Mouse (Mus musculus): Measurements from ENCODE around the gene Ubqlnl. TPM values are rescaled to one million over a fixed set of nuclear protein-coding genes. Genes with fewer than 3 reads are reported as not detected.

The Ubqlnl gene
- not detected for polyA plus RNA-seq (2017; shearing (Covaris generic))

DNA sequence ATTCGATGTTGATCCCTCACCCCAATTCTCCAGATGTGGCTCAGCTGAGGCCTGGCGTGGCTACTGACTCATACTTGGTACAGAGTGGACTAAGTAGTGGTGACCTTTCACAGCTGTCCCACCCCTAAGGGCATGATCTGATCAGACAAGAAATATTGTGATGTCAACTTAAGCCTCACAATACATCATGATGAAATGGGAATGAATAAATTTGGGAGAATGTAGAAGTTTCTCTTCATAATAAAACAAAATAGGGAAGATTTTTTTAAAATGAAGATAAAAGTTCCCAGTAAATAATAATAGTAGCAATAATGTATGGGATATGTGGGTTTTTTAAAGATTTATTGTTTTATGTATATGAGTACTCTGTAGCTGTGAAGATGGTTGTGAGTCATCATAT, at the start of gene Ubqlnl:
Ubqlnl (minus strand) TSS at position 101 of the 400 bp plus-strand sequence.
- no peak for ATAC-seq

- ATAC-seq, result peak; percentile 86
Measured at GRCm38 (mm10) chr7:104199822-104200221, 49.5 kb upstream of the Ubqlnl start.

GRCm38 (mm10) chr7:104195885-104196284, 45.5 kb upstream of the Ubqlnl start, which contains the start of gene Olfr649:
Gene Olfr649, minus strand, starts transcription at chr7:104195985.
- ATAC-seq, result no peak

DNA sequence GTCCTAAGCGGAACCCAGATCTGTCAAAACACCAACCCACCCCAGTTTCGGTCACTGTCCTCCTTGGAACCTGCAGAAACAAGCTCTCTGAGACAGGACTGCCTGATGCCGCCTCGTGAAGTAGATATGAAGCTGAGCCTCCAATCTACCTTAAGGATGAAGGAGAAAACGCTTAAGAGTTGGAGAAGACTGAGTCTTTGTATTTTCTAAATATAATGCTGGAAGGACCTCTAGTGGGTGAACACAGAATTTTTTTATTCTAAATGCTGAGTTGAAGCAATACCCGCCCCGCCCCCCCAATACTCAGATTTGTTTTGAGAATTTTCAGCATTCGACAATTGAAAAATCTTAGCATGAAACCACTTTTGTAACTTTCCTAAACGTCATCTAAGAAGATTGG, 40.9 kb upstream of the Ubqlnl start:
- no peak for ATAC-seq

DNA sequence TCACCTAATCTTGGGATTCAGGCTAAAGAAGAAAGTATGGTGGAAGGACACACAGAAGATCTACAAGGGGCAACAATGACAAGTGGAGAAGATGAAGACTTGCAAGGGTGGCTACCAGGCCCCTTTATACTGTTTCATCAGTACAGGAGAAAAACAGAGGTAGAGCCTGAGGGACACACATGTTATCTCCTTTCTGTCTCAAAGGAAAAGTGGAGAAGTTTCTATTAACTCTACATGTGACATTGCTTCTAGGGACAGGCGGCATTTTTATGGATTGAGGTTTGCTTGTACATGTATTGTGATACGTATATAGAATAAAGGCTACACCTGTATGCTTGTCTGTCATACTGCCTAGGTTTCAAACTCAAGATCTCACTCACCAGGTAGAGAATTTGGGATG, 32.9 kb upstream of the Ubqlnl start, which contains the start of gene Olfr648:
Olfr648 (minus strand) TSS at position 101 of the 400 bp plus-strand sequence.
- ATAC-seq, result no peak

- no peak for ATAC-seq
Measured at GRCm38 (mm10) chr7:104179074-104179473, 28.7 kb upstream of the Ubqlnl start.

DNA sequence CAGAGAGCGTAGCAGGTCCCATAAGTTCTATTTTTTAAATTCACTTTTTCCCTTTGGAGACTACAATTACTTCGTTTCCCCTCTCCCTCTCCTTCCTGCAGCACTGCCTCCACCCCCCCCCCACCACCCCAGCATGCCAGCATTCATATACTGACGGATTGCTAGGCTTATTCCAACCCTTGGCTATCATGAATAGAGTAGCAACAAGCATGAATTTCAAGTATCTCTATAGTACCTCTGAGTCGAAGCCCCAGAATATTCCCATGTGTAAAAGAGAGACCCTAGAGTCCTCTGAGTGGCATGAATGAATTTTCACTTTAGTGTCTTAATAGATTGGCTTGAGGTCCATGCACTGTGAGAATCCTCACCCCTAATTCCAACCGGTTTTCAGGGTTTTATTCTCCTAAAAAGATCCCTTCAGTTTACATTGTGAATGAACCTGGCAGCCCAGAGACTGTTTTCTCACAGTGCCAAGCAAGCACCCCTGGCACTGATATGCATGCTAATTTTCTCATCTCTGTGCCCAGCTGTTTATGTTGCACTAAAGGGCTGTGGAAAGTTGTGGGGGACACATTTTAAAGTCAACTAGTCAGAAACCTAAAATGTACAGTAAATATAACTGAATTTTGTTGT, 28.2 kb upstream of the Ubqlnl start:
- no peak for ATAC-seq

DNA sequence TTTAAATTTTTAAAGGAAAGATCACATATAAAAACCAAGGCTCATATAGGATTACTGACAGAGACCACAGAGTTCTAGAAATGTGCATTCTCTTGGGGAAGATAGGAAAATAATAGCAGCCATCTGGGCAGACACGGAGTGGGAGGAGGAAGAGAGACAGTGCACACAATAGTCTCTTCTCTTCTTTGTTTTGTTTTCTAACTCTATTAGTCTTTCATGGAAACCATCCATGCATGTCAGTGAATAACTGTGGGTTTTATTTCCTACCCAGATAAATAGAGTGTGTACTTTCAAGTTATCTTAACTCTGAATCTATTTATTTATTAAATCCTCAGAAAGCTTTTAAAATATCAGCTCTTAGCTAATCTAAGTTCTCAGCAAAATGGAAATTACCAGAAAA, 24.7 kb upstream of the Ubqlnl start:
- no peak for ATAC-seq

- peak; percentile 74 for ATAC-seq
Measured at GRCm38 (mm10) chr7:104169634-104170204, 19.4 kb upstream of the Ubqlnl start.

DNA sequence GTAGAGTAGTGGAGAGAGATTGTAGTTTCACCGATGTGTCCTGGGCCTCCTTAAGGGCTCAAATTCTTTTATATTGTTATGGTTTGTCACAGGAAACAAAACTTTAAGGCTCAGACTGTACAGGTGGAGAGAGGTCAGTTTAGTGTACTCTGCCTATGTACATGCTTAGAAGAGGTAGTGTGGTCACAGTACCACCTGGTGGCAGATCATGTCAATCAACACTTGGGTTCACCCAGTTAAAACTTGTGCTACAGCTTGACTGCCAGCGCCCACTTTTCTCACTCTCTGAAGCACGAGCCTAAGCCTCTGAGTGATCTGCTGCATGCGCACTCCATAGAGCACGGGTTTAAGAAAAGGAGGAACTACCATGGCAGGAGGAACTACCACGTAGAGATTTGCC, 16.7 kb upstream of the Ubqlnl start:
- no peak for ATAC-seq

- no peak for ATAC-seq
Measured at GRCm38 (mm10) chr7:104143179-104143578, 7.2 kb downstream of the Ubqlnl start, which contains the start of gene Ubqln3. Gene Ubqln3, minus strand, starts transcription at chr7:104143279.

DNA sequence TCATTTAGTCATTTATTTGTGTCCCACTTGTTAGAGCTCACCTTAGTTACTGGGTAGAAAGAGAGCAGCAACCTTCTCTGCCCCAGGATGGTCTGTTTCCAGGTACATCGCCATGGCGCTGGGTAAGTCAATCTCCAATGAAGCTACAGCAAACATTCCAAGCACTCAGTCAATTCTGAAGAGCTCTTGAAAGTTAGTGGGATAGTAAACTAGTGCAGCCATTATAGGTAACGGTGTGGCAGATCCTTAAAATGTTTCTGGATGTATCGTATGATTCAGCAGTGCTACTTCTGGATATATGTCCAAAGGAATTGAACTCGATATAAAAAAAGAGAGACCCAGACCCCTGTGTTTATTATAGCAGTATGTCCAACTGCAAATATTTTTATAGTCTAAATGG, 13.1 kb downstream of the Ubqlnl start, which contains the start of gene Olfr643:
Olfr643 (minus strand) TSS at position 101 of the 400 bp plus-strand sequence.
- ATAC-seq, result no peak

- ATAC-seq, result no peak
Measured at GRCm38 (mm10) chr7:104129726-104130125, 20.6 kb downstream of the Ubqlnl start, which contains the start of gene Ubqln5. Gene Ubqln5, minus strand, starts transcription at chr7:104129826.

- ATAC-seq, result no peak
Measured at GRCm38 (mm10) chr7:104104757-104104972, 45.7 kb downstream of the Ubqlnl start, which contains the start of gene Olfr646. Gene Olfr646, plus strand, starts transcription at chr7:104104873.

DNA sequence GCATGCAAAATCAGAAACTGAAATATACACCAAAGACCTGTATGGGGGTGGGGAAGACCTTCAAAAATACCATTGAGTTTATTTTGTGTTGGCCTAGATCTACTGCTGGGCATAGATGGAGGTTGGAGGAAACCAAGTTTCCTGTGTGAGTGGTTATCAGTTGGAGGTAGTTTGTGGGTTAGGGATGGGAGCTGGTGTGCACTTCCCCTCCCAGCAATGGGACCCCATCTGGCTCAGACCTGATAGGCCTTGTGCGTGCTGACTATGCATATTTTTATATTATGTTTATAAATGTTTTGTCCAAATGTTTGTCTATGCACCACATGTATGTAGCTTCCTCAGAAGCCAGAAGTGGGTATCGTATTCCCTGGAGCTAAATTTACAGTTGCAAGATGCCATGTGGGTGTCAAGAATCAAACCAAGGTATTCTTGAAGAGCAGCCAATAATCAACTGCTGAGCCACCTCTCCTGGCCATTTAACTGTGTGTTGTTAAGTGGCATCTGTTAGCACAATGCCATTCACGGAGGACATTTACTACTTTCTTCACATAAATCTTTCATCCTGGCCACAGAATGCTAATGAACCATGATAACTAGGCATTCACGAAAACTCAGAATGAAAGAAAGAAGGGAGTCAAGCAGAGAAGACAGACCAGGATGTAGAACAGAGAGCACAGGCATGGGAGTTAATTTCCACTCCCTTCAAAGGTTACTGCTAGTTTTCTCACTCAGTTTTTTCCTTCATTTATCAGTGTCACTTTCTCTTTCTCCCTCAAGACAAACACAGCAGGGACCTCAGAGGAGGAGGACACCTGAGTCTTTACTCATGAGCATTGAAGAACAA, 46.2 kb downstream of the Ubqlnl start:
- no peak for ATAC-seq

Other genes starting within 250 kb of the Ubqlnl start
- not detected for gene Olfr65, start 247.1 kb downstream of the Ubqlnl start, polyA plus RNA-seq (2017; shearing (Covaris generic))
- gene Olfr631, start 221.7 kb downstream of the Ubqlnl start, polyA plus RNA-seq (2017; shearing (Covaris generic)), result not detected
- gene Olfr632, start 216.2 kb downstream of the Ubqlnl start, polyA plus RNA-seq (2017; shearing (Covaris generic)), result not detected
- not detected for gene Olfr633, start 206.1 kb downstream of the Ubqlnl start, polyA plus RNA-seq (2017; shearing (Covaris generic))
- gene Olfr635, start 179.4 kb downstream of the Ubqlnl start, polyA plus RNA-seq (2017; shearing (Covaris generic)), result under 1 TPM in 1 of 2 experiments, not detected in 1; 0.08 TPM
- gene Olfr638, start 151.8 kb downstream of the Ubqlnl start, polyA plus RNA-seq (2017; shearing (Covaris generic)), result not detected
- gene Olfr639, start 133.3 kb downstream of the Ubqlnl start, polyA plus RNA-seq (2017; shearing (Covaris generic)), result not detected
- gene Olfr640, start 125.0 kb downstream of the Ubqlnl start, polyA plus RNA-seq (2017; shearing (Covaris generic)), result not detected
- not detected for gene Olfr641, start 115.1 kb downstream of the Ubqlnl start, polyA plus RNA-seq (2017; shearing (Covaris generic))
- under 1 TPM in 1 of 2 experiments, not detected in 1; 0.07 TPM for gene Olfr642, start 97.9 kb downstream of the Ubqlnl start, polyA plus RNA-seq (2017; shearing (Covaris generic))
- gene 4930516K23Rik, start 89.1 kb downstream of the Ubqlnl start, polyA plus RNA-seq (2017; shearing (Covaris generic)), result not detected
- gene Olfr644, start 78.7 kb downstream of the Ubqlnl start, polyA plus RNA-seq (2017; shearing (Covaris generic)), result not detected
- gene Olfr645, start 65.1 kb downstream of the Ubqlnl start, polyA plus RNA-seq (2017; shearing (Covaris generic)), result not detected
- not detected for gene Olfr646, start 45.7 kb downstream of the Ubqlnl start, polyA plus RNA-seq (2017; shearing (Covaris generic))
- not detected for gene Ubqln5, start 20.7 kb downstream of the Ubqlnl start, polyA plus RNA-seq (2017; shearing (Covaris generic))
- gene Olfr643, start 13.2 kb downstream of the Ubqlnl start, polyA plus RNA-seq (2017; shearing (Covaris generic)), result not detected
- not detected for gene Ubqln3, start 7.3 kb downstream of the Ubqlnl start, polyA plus RNA-seq (2017; shearing (Covaris generic))
- gene Olfm5, start 14.3 kb upstream of the Ubqlnl start, polyA plus RNA-seq (2017; shearing (Covaris generic)), result not detected
- under 1 TPM; 0.28 to 0.47 TPM for gene Olfr648, start 32.8 kb upstream of the Ubqlnl start, polyA plus RNA-seq (2017; shearing (Covaris generic))
- not detected for gene Olfr649, start 45.4 kb upstream of the Ubqlnl start, polyA plus RNA-seq (2017; shearing (Covaris generic))
- 1 to 10 TPM in 1 of 2 experiments, not detected in 1; 1.8 TPM for gene Trim6, start 68.2 kb upstream of the Ubqlnl start, polyA plus RNA-seq (2017; shearing (Covaris generic))
- 10 to 100 TPM; 48.2 to 67.3 TPM for gene Trim34a, start 93.9 kb upstream of the Ubqlnl start, polyA plus RNA-seq (2017; shearing (Covaris generic))
- gene Trim5, start 137.5 kb upstream of the Ubqlnl start, polyA plus RNA-seq (2017; shearing (Covaris generic)), result 10 to 100 TPM; 34.0 to 38.2 TPM
- 100 to 1,000 TPM; 132 to 142 TPM for gene Trim12a, start 164.9 kb upstream of the Ubqlnl start, polyA plus RNA-seq (2017; shearing (Covaris generic))
- 1 to 10 TPM in 1 of 2 experiments, under 1 TPM in 1; 0.53 to 1.0 TPM for gene Trim34b, start 178.9 kb upstream of the Ubqlnl start, polyA plus RNA-seq (2017; shearing (Covaris generic))
- gene Trim12c, start 202.8 kb upstream of the Ubqlnl start, polyA plus RNA-seq (2017; shearing (Covaris generic)), result 10 to 100 TPM; 16.2 to 20.3 TPM
- gene Trim30b, start 219.3 kb upstream of the Ubqlnl start, polyA plus RNA-seq (2017; shearing (Covaris generic)), result 1 to 10 TPM; 1.6 to 4.0 TPM

Data from activated CD4-positive, CD25-positive, alpha-beta regulatory T cell, adult 4 months (primary cell).